Mouse (Mus musculus): Measurements from ENCODE around the gene Mest.

DNA sequence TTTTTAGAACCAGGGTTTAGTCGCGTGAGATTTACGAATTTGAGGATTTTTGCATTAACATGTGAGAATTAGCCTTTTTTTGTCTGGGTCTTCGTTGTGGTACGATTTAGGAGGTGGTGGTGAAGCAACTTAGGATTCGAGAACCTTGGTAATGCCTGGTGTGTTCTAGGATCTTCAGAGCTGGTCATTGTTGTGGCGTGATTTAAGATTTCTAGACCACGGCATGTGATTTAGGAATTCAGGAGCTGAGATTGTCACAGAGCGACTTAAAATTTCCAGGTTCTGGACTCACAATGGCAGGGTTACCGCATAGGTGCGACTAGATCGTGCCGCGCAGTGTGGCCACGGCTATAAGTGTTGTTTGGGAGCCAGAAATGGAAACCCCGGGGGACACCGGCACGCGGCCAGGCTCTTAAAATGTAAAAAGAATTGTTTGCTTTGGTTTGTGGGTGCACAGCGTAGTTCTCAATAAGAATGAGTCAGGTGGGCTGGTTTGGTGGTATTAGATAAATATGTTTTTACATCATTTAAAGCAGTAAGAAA lies 15.2 kb downstream of the Mest start:
- no peak for TF ChIP-seq CTCF (conservative IDR thresholded peaks at IDR 0.05; ENCODE audit: insufficient read depth, insufficient read length, low read depth, low read length)
- TF ChIP-seq POLR2A (IDR thresholded peaks at IDR 0.05; ENCODE audit: low read depth, low read length), result no peak

Data from kidney, adult 2 months (tissue).